Mouse (Mus musculus): Measurements from ENCODE around the gene Nat8f5. TPM values are rescaled to one million over a fixed set of nuclear protein-coding genes. Genes with fewer than 3 reads are reported as not detected.
"Not testable (repeated sequence)": the region's sequence is repeated elsewhere in the genome, so short reads cannot be mapped to it uniquely, and the experiment has no call there.

The Nat8f5 gene
- polyA plus RNA-seq, 1 experiment = 7.3 TPM

GRCm38 (mm10) chr6:85862565-85862964 is 41.8 kb upstream of the Nat8f5 start:
- Histone ChIP-seq H3K4me3 (replicated peaks; ENCODE audit: insufficient read depth, low read depth, low read length) (no peak overlapping the region), H3K27me3 (ENCODE audit: control insufficient read depth, insufficient read depth, low read length) (no peaks in the 10 kb centered on the region), H3K4me1 (ENCODE audit: control insufficient read depth, insufficient read depth, low read length) (no peaks in the 10 kb centered on the region), H3K27ac (ENCODE audit: insufficient read depth, low read length) (no peak overlapping the region)
- TF ChIP-seq POLR2A (IDR thresholded peaks at IDR 0.05; ENCODE audit: borderline replicate concordance, insufficient read depth, low read length) (no peak), CTCF (IDR thresholded peaks at IDR 0.05; ENCODE audit: borderline replicate concordance, insufficient read depth, low read depth, low read length) (no peak)
- no peak for DNase-seq
- WGBS = 55% methylated on average over 3 of the region's 3 CpGs

- H3K27me3 ChIP-seq (ENCODE audit: control insufficient read depth, insufficient read depth, low read length) = no peaks in the 10 kb centered on the region
- TF ChIP-seq CTCF (IDR thresholded peaks at IDR 0.05; ENCODE audit: borderline replicate concordance, insufficient read depth, low read depth, low read length) (no peak), POLR2A (IDR thresholded peaks at IDR 0.05; ENCODE audit: borderline replicate concordance, insufficient read depth, low read length) (no peak)
- no peak overlapping the region for H3K27ac ChIP-seq (ENCODE audit: insufficient read depth, low read length)
- 77% methylated on average over 3 of the region's 3 CpGs for WGBS
- H3K4me3 ChIP-seq (replicated peaks; ENCODE audit: insufficient read depth, low read depth, low read length) = no peak overlapping the region
- DNase-seq = no peak
- peaks cover 4% of the 10 kb centered on the region; the same call in 1 of the 2 replicates for H3K4me1 ChIP-seq (ENCODE audit: control insufficient read depth, insufficient read depth, low read length)
These were observed 40.5 kb upstream of the Nat8f5 start for GRCm38 (mm10) chr6:85861247-85861646.

- peak; percentile 48 to 69 for DNase-seq
- Histone ChIP-seq H3K27ac (ENCODE audit: insufficient read depth, low read length) (peak overlapping the region; percentile 8; the same call in 1 of the 2 replicates), H3K4me3 (replicated peaks; ENCODE audit: insufficient read depth, low read depth, low read length) (no peak overlapping the region), H3K27me3 (ENCODE audit: control insufficient read depth, insufficient read depth, low read length) (no peaks in the 10 kb centered on the region), H3K4me1 (ENCODE audit: control insufficient read depth, insufficient read depth, low read length) (peaks cover 4% of the 10 kb centered on the region; the same call in 1 of the 2 replicates)
- no peak for TF ChIP-seq POLR2A (IDR thresholded peaks at IDR 0.05; ENCODE audit: borderline replicate concordance, insufficient read depth, low read length)
- TF ChIP-seq CTCF (IDR thresholded peaks at IDR 0.05; ENCODE audit: borderline replicate concordance, insufficient read depth, low read depth, low read length) = no peak
- 7% methylated on average over 1 of the region's 1 CpGs for WGBS
These were observed 35.5 kb upstream of the Nat8f5 start for GRCm38 (mm10) chr6:85856194-85856678.

GRCm38 (mm10) chr6:85853481-85853880 is 32.7 kb upstream of the Nat8f5 start:
- DNase-seq = no peak
- H3K4me3 ChIP-seq (replicated peaks; ENCODE audit: insufficient read depth, low read depth, low read length) = no peak overlapping the region
- H3K27me3 ChIP-seq (ENCODE audit: control insufficient read depth, insufficient read depth, low read length) = no peaks in the 10 kb centered on the region
- 75% methylated on average over 3 of the region's 3 CpGs for WGBS
- TF ChIP-seq POLR2A (IDR thresholded peaks at IDR 0.05; ENCODE audit: borderline replicate concordance, insufficient read depth, low read length) (no peak), CTCF (IDR thresholded peaks at IDR 0.05; ENCODE audit: borderline replicate concordance, insufficient read depth, low read depth, low read length) (no peak)
- peaks cover 4% of the 10 kb centered on the region; the same call in 1 of the 2 replicates for H3K4me1 ChIP-seq (ENCODE audit: control insufficient read depth, insufficient read depth, low read length)
- no peak overlapping the region for H3K27ac ChIP-seq (ENCODE audit: insufficient read depth, low read length)

GRCm38 (mm10) chr6:85851062-85851773 is 30.4 kb upstream of the Nat8f5 start:
- no peaks in the 10 kb centered on the region for H3K27me3 ChIP-seq (ENCODE audit: control insufficient read depth, insufficient read depth, low read length)
- no peak overlapping the region for H3K4me3 ChIP-seq (replicated peaks; ENCODE audit: insufficient read depth, low read depth, low read length)
- WGBS = 81% methylated on average over 7 of the region's 7 CpGs
- H3K27ac ChIP-seq (ENCODE audit: insufficient read depth, low read length) = no peak overlapping the region
- TF ChIP-seq POLR2A (IDR thresholded peaks at IDR 0.05; ENCODE audit: borderline replicate concordance, insufficient read depth, low read length) (no peak), CTCF (IDR thresholded peaks at IDR 0.05; ENCODE audit: borderline replicate concordance, insufficient read depth, low read depth, low read length) (no peak)
- no peak for DNase-seq
- no peaks in the 10 kb centered on the region; the same call in 1 of the 2 replicates for H3K4me1 ChIP-seq (ENCODE audit: control insufficient read depth, insufficient read depth, low read length)

- TF ChIP-seq POLR2A (IDR thresholded peaks at IDR 0.05; ENCODE audit: borderline replicate concordance, insufficient read depth, low read length) (no peak), CTCF (IDR thresholded peaks at IDR 0.05; ENCODE audit: borderline replicate concordance, insufficient read depth, low read depth, low read length) (no peak)
- Histone ChIP-seq H3K27ac (ENCODE audit: insufficient read depth, low read length) (no peak overlapping the region), H3K27me3 (ENCODE audit: control insufficient read depth, insufficient read depth, low read length) (no peaks in the 10 kb centered on the region), H3K4me1 (ENCODE audit: control insufficient read depth, insufficient read depth, low read length) (no peaks in the 10 kb centered on the region), H3K4me3 (replicated peaks; ENCODE audit: insufficient read depth, low read depth, low read length) (no peak overlapping the region)
- DNase-seq = no peak
- WGBS = 28% methylated on average over 2 of the region's 2 CpGs
These were observed 28.5 kb upstream of the Nat8f5 start for GRCm38 (mm10) chr6:85849240-85849639.

- peak overlapping the region; percentile 27; the same call in 1 of the 2 replicates for H3K27ac ChIP-seq (ENCODE audit: insufficient read depth, low read length)
- TF ChIP-seq CTCF (IDR thresholded peaks at IDR 0.05; ENCODE audit: borderline replicate concordance, insufficient read depth, low read depth, low read length) (no peak), POLR2A (IDR thresholded peaks at IDR 0.05; ENCODE audit: borderline replicate concordance, insufficient read depth, low read length) (no peak)
- no peak for DNase-seq
These were observed 27.4 kb upstream of the Nat8f5 start for GRCm38 (mm10) chr6:85848140-85848539.

GRCm38 (mm10) chr6:85846921-85847320 is 26.1 kb upstream of the Nat8f5 start:
- 43% methylated on average over 1 of the region's 1 CpGs for WGBS
- no peak overlapping the region for H3K4me3 ChIP-seq (replicated peaks; ENCODE audit: insufficient read depth, low read depth, low read length)
- no peaks in the 10 kb centered on the region for H3K4me1 ChIP-seq (ENCODE audit: control insufficient read depth, insufficient read depth, low read length)
- TF ChIP-seq POLR2A (IDR thresholded peaks at IDR 0.05; ENCODE audit: borderline replicate concordance, insufficient read depth, low read length) (no peak), CTCF (IDR thresholded peaks at IDR 0.05; ENCODE audit: borderline replicate concordance, insufficient read depth, low read depth, low read length) (no peak)
- no peak for DNase-seq
- H3K27me3 ChIP-seq (ENCODE audit: control insufficient read depth, insufficient read depth, low read length) = no peaks in the 10 kb centered on the region
- peak overlapping the region; percentile 50; the same call in 1 of the 2 replicates for H3K27ac ChIP-seq (ENCODE audit: insufficient read depth, low read length)

More at GRCm38 (mm10) chr6:85848140-85848539, 27.4 kb upstream of the Nat8f5 start:
- WGBS = 80% methylated on average over 4 of the region's 4 CpGs
- Histone ChIP-seq H3K4me3 (replicated peaks; ENCODE audit: insufficient read depth, low read depth, low read length) (no peak overlapping the region), H3K27me3 (ENCODE audit: control insufficient read depth, insufficient read depth, low read length) (no peaks in the 10 kb centered on the region), H3K4me1 (ENCODE audit: control insufficient read depth, insufficient read depth, low read length) (no peaks in the 10 kb centered on the region)

- H3K27ac ChIP-seq (ENCODE audit: insufficient read depth, low read length); DNase-seq; H3K4me3 ChIP-seq (replicated peaks; ENCODE audit: insufficient read depth, low read depth, low read length); H3K27me3 ChIP-seq (ENCODE audit: control insufficient read depth, insufficient read depth, low read length); H3K4me1 ChIP-seq (ENCODE audit: control insufficient read depth, insufficient read depth, low read length): not testable (repeated sequence)
- WGBS = 59% methylated on average over 25 of the region's 25 CpGs
These were observed 23.1 kb upstream of the Nat8f5 start for GRCm38 (mm10) chr6:85843677-85844458.
